Mouse (Mus musculus) heart, embryonic 16.5 days (tissue): ENCODE data around the gene Ephb2. TPM values are rescaled to one million over a fixed set of nuclear protein-coding genes. Genes with fewer than 3 reads are reported as not detected.
A peak's percentile ranks its signal among the peaks of the same experiment; 100 is the strongest.

ENCODE experiments used
- ATAC-seq: fragments of 200-750 bp; cut with Nextera tagmentation; replicated peaks from 2 replicates; pipeline ENCODE4 v1.8.0; 2017; ENCODE audit warnings: moderate number of reproducible peaks; ENCODE audit not compliant: insufficient read depth, low FRiP score; ENCODE audit errors: extremely low read depth
- H3K27ac ChIP-seq: fragments of 300-500 bp; sonication (generic); 2 replicates; pipeline ENCODE4 v1.5.1; 2014; ENCODE audit warnings: mild to moderate bottlenecking, low read length, control low read depth, moderate library complexity
- H3K27me3 ChIP-seq: fragments of 300-500 bp; sonication (generic); 2 replicates; pipeline ENCODE4 v1.6.1; 2014; ENCODE audit warnings: low read length, mixed read lengths; ENCODE audit not compliant: control insufficient read depth, insufficient read depth
- H3K36me3 ChIP-seq: fragments of 300-500 bp; sonication (generic); 2 replicates; pipeline ENCODE4 v1.6.1; 2014; ENCODE audit not compliant: control insufficient read depth, insufficient read depth
- H3K4me1 ChIP-seq: fragments of 300-500 bp; sonication (generic); 2 replicates; pipeline ENCODE4 v1.6.1; 2014; ENCODE audit warnings: low read length, mixed read lengths; ENCODE audit not compliant: control insufficient read depth, insufficient read depth
- H3K4me2 ChIP-seq: fragments of 300-500 bp; sonication (generic); 2 replicates; pipeline ENCODE4 v1.6.1; 2014; ENCODE audit warnings: low read depth, mild to moderate bottlenecking, control low read depth, low read length
- H3K4me3 ChIP-seq: fragments of 300-500 bp; sonication (generic); 2 replicates; pipeline ENCODE4 v1.5.1; 2014; ENCODE audit warnings: mild to moderate bottlenecking, control low read depth, low read length
- H3K9ac ChIP-seq: fragments of 300-500 bp; sonication (generic); 2 replicates; pipeline ENCODE4 v1.6.1; 2014; ENCODE audit warnings: low read length, control low read depth
- H3K9me3 ChIP-seq: fragments of 300-500 bp; sonication (generic); replicated peaks from 2 replicates; pipeline ENCODE4 v1.6.1; 2016; ENCODE audit warnings: low read length; ENCODE audit not compliant: control insufficient read depth
- WGBS: fragments of 180-500 bp; shearing (Covaris S2); extraction: QIAGEN DNeasy Blood & Tissue Kit; methylation state at CpG from one replicate; pipeline ENCODE4 v1.1.7; 2014; 5-methylcytosine and 5-hydroxymethylcytosine counted together
- polyA plus RNA-seq: library from polyadenylated mRNA; unstranded; fragments of >200 nt; fragmentation: Nextera tagmentation; extraction: Ambion mirVana; gene quantifications from 2 replicates; pipeline ENCODE4 v1.2.1, GENCODE M21; 2015

Gene Ephb2
- polyA plus RNA-seq, 1 experiment from 2014 or later: 0.70 TPM

DNA sequence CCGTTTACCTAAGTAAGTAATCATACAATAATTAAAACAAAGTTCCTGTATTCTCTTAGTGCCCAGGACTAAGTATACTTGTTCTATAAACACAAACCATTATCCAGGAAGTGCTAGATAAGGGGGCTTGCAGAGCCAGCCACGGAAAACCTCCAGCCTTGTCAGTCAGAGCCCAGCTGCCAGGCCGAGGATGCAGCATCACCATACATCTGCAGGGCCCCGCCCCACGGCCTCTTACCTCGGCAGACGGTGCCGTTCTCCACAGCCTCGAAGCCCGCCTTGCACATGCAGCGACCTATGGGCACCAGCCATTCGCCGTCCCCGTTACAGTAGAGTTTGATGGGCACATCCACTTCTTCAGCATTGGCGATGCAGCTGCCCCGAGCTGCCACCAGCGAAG, 65.1 kb downstream of the Ephb2 start:
- Histone ChIP-seq H3K4me3 (no peak overlapping the region), H3K4me2 (no peak overlapping the region), H3K9ac (no peak overlapping the region), H3K4me1 (no peaks in the 10 kb centered on the region), H3K36me3 (no peaks in the 10 kb centered on the region), H3K9me3 (peaks cover 7% of the 10 kb centered on the region), H3K27ac (no peak overlapping the region), H3K27me3 (no peaks in the 10 kb centered on the region)
- no peak for ATAC-seq
- WGBS: 72% methylated on average over 17 of the region's 17 CpGs

DNA sequence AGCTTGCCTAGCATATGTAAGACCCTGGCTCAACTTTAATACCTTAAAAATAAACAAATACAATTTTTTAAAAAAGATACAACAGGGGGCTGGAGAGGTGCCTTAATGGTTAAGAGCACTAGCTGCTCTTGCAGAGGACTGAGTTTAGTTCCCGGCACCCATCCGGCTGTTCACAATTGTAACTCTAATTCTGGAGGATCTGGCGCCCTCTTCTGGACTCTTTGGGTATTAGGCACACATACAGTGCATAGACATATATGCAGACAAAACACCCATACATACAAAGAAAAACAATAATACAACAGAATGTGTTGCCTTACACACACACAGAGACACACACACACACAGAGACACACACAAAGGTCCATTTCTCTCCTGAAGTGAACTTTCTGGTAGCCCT, 67.3 kb downstream of the Ephb2 start:
- Histone ChIP-seq H3K4me3 (no peak overlapping the region), H3K9ac (no peak overlapping the region), H3K36me3 (no peaks in the 10 kb centered on the region), H3K27ac (no peak overlapping the region), H3K27me3 (no peaks in the 10 kb centered on the region), H3K9me3 (peaks cover 7% of the 10 kb centered on the region), H3K4me2 (no peak overlapping the region), H3K4me1 (no peaks in the 10 kb centered on the region; the same call in 1 of the 2 replicates)
- 88% methylated on average over 3 of the region's 3 CpGs for WGBS
- no peak for ATAC-seq

DNA sequence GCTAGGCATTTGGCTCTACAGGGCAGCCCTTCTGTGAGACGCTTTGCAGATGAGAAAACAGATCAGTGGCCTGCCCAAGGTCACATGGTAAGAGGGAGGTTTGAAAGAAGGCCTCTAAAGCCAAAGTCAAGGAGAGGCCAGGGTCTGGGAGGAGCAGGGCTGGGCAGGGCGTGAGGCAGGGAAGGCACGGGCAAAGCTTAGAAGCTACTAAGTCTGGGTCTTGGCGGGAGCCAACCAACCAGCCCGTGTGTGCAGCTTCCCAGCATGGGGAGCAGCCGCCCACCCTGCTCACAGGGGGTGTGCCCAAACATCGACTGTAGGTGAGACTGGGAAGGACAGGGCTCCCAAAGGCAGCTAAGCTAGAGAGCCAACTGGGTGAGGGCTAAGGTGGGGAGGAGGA, 70.7 kb downstream of the Ephb2 start:
- ATAC-seq: no peak
- Histone ChIP-seq H3K9me3 (peaks cover 7% of the 10 kb centered on the region), H3K9ac (no peak overlapping the region), H3K4me1 (no peaks in the 10 kb centered on the region; the same call in 1 of the 2 replicates), H3K4me3 (no peak overlapping the region), H3K4me2 (no peak overlapping the region), H3K27me3 (no peaks in the 10 kb centered on the region), H3K36me3 (no peaks in the 10 kb centered on the region), H3K27ac (no peak overlapping the region)
- 52% methylated on average over 7 of the region's 7 CpGs for WGBS

DNA sequence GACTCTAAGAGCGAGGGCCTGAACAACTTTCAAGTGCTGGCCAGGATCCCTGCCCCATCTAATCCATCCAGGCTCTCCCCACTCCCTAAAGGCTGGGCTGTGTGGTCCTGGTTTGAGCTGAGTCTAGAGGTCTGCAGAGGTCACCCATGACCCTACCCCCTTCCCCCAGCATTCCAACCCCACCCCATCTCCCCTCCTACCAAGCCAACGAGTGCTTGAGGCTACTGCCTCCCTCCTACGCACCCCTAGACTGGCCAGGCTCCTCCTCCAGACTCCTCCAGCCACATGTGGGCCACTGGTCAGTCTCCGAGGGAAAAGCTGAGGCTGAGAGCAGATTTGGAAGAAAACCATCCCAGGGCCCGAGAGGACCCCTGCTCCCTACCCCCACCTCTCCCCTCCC, 72.4 kb downstream of the Ephb2 start:
- H3K4me3 ChIP-seq: no peak overlapping the region
- H3K4me2 ChIP-seq: no peak overlapping the region
- no peaks in the 10 kb centered on the region for H3K36me3 ChIP-seq
- no peak overlapping the region for H3K27ac ChIP-seq
- peaks cover 2% of the 10 kb centered on the region for H3K9me3 ChIP-seq
- no peak overlapping the region for H3K9ac ChIP-seq
- H3K4me1 ChIP-seq: no peaks in the 10 kb centered on the region; the same call in 1 of the 2 replicates
- WGBS: 46% methylated on average over 5 of the region's 5 CpGs
- no peaks in the 10 kb centered on the region; the same call in 1 of the 2 replicates for H3K27me3 ChIP-seq
- ATAC-seq: peak; percentile 18; the same call in 1 of the 2 replicates

DNA sequence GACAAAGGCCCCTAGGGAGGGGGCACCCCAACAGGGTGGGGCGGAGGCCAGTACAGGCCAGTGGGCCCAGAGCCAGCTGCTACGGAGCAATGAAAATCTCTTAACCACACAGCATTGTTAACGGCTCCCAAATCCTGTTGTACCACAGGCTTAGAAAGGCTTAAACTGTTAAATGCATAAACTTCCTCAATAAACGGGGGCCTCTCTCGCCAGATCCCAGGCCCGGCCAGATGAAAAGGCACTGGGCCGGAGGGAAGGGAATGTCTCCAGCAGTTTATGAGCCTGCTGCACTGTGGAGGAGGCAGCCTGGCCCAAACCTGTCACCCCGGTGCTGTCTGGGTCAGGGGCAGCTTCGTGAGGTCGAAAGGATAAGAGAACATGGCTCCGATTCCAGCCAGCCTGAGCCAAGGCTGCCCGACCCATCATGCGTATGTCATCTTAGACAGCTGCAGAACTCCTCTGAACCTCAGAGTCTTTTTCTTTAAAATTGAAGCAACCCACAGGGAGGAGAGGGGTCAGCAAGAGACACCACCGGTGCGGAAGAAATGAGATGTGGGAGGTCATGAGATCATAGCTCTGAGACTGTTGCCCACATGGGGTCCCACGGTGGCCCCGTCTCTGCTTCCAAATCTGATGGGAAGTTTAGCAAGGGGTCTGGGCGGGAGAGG, 73.9 kb downstream of the Ephb2 start:
- no peak overlapping the region for H3K4me3 ChIP-seq
- H3K4me1 ChIP-seq: no peaks in the 10 kb centered on the region; the same call in 1 of the 2 replicates
- no peak for ATAC-seq
- H3K4me2 ChIP-seq: no peak overlapping the region
- H3K36me3 ChIP-seq: no peaks in the 10 kb centered on the region
- 57% methylated on average over 18 of the region's 18 CpGs for WGBS
- no peaks in the 10 kb centered on the region; the same call in 1 of the 2 replicates for H3K27me3 ChIP-seq
- no peak overlapping the region for H3K9ac ChIP-seq
- H3K27ac ChIP-seq: no peak overlapping the region
- H3K9me3 ChIP-seq: no peaks in the 10 kb centered on the region

DNA sequence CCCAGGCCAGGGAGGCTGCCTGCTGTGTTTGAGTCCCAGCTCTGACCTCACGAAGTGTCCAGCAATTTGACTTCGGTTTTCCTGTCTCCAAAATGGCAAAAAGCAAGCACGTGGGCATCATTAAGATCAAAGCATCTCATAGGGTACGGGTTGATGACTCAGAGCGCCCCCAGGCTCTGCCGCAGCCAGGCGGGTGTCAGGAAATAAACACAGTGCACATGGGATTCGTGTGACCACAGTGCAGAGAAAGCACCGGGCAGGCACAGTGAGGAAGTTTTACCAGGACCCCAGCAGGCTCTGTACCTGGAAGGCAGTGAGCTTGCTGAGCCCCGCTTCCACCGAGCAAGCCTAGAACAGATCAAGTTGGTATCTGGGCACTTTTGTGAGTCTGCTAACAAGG, 74.9 kb downstream of the Ephb2 start:
- H3K4me1 ChIP-seq: no peaks in the 10 kb centered on the region; the same call in 1 of the 2 replicates
- H3K27ac ChIP-seq: no peak overlapping the region
- no peak overlapping the region for H3K4me2 ChIP-seq
- H3K9ac ChIP-seq: no peak overlapping the region
- no peaks in the 10 kb centered on the region for H3K36me3 ChIP-seq
- no peaks in the 10 kb centered on the region for H3K9me3 ChIP-seq
- WGBS: 74% methylated on average over 11 of the region's 11 CpGs
- H3K27me3 ChIP-seq: no peaks in the 10 kb centered on the region; the same call in 1 of the 2 replicates
- H3K4me3 ChIP-seq: no peak overlapping the region
- ATAC-seq: no peak

DNA sequence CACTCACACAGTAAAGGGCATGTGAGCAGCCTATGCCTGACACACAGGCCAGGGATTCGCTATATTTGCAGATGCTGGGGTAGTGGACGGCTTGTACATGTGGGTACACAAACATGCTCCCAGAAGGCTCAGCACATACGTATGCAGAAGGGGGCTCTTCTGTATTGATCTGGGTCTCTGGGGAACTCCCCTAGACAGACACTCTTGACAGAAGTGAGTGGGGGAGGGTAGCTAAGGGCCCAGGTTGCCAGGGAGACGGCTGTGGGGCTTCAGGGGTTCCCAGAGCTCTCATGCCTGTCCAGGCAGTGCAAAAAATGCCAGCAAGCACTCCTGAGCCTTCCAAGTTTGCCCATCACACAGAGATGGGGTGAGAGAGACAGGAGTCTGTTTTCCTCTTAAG, 78.7 kb downstream of the Ephb2 start:
- no peak overlapping the region for H3K4me2 ChIP-seq
- no peak overlapping the region for H3K9ac ChIP-seq
- peaks cover 15% of the 10 kb centered on the region for H3K27me3 ChIP-seq
- H3K27ac ChIP-seq: no peak overlapping the region
- no peak for ATAC-seq
- no peaks in the 10 kb centered on the region for H3K36me3 ChIP-seq
- no peaks in the 10 kb centered on the region for H3K9me3 ChIP-seq
- H3K4me1 ChIP-seq: peaks cover 8% of the 10 kb centered on the region; the same call in 1 of the 2 replicates
- 81% methylated on average over 4 of the region's 4 CpGs for WGBS
- no peak overlapping the region for H3K4me3 ChIP-seq

DNA sequence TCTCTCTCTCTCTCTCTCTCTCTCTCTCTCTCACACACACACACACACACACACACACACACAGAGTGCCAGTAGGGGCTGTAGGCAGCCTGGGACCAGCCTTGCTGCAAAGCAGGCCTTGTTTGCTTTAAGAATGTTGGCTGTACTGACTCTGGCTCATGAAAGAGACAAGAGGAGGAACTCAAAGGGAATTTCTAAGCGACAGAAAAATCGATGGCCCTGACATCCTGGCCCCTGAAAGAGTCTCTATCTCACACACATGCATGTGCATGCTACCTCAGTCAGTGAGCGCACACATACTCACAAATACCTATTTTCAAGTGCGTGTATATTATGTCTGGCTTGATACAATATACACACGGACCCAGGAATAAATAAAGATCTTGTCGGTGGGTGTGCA, 79.3 kb downstream of the Ephb2 start:
- peaks cover 17% of the 10 kb centered on the region for H3K27me3 ChIP-seq
- H3K36me3 ChIP-seq: no peaks in the 10 kb centered on the region
- no peak overlapping the region for H3K4me2 ChIP-seq
- H3K9ac ChIP-seq: no peak overlapping the region
- ATAC-seq: no peak
- no peak overlapping the region for H3K4me3 ChIP-seq
- no peak overlapping the region for H3K27ac ChIP-seq
- peaks cover 8% of the 10 kb centered on the region; the same call in 1 of the 2 replicates for H3K4me1 ChIP-seq
- WGBS: 55% methylated on average over 6 of the region's 6 CpGs
- no peaks in the 10 kb centered on the region for H3K9me3 ChIP-seq

DNA sequence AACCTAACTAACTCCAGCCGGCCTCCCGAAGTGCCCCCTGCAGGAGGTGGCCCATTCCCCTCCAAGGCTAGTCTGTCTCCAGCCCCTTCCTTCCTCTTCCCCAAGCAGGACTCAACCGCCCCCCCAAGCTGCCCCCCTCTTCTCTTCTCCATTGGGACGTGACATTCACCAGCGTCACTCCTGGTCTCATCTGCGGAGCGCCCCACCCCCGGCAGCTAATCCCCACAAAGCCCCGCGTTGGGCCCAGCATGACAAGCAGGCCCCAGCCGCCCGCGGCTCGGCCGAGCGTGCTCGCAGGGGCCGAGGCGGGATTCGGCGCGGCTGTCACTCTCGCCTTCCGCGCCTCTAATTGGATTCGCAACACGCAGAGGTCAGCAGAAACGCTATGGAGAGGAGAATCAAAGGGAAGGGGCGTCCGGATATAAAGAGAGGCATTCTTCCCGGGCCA, 80.4 kb downstream of the Ephb2 start:
- peak; percentile 68 for ATAC-seq
- Histone ChIP-seq H3K9ac (peak overlapping the region; percentile 69), H3K27ac (no peak overlapping the region), H3K4me3 (peak overlapping the region; percentile 43), H3K36me3 (no peaks in the 10 kb centered on the region), H3K4me2 (peak overlapping the region; percentile 72), H3K27me3 (peaks cover 22% of the 10 kb centered on the region), H3K4me1 (peaks cover 10% of the 10 kb centered on the region), H3K9me3 (no peaks in the 10 kb centered on the region)
- 7% methylated on average over 31 of the region's 31 CpGs for WGBS
